Mouse (Mus musculus) lung, adult 2 months (tissue): Measurements from ENCODE around the gene H2-M10.6.

Source experiments
- CTCF ChIP-seq: fragments of 200-500 bp; IDR thresholded peaks from 2 replicates; pipeline ENCODE4 v1.5.1; 2011; ENCODE audit warnings: mild to moderate bottlenecking, low read length, control low read depth; ENCODE audit not compliant: insufficient read depth
- POLR2A ChIP-seq: fragments of 200-500 bp; IDR thresholded peaks from 2 replicates; pipeline ENCODE4 v1.6.1; 2011; ENCODE audit warnings: low read depth, mild to moderate bottlenecking, control low read depth, low read length, borderline replicate concordance; ENCODE audit errors: extremely low read depth

GRCm38 (mm10) chr17:36835591-36836426 is 23.8 kb downstream of the H2-M10.6 start:
- TF ChIP-seq CTCF = no peak
- no peak for TF ChIP-seq POLR2A
